Mouse (Mus musculus) small intestine, adult 2 months (tissue): Measurements from ENCODE around the gene Tmem52b.

ENCODE experiments used
- CTCF ChIP-seq: fragments of 200-500 bp; IDR thresholded peaks from 2 replicates; pipeline ENCODE4 v1.5.1; 2012; ENCODE audit warnings: low read depth, mild to moderate bottlenecking, control low read depth, inconsistent platforms, low read length, moderate library complexity, mixed read lengths; ENCODE audit not compliant: insufficient replicate concordance, insufficient read length; ENCODE audit errors: extremely low read depth
- POLR2A ChIP-seq: fragments of 200-500 bp; IDR thresholded peaks from 2 replicates; pipeline ENCODE4 v1.6.1; 2012; ENCODE audit warnings: low read depth, mild to moderate bottlenecking, control low read depth, inconsistent platforms, low read length, moderate library complexity

- TF ChIP-seq POLR2A (no peak), CTCF (no peak)
Observed at GRCm38 (mm10) chr6:129543709-129544606, 31.6 kb downstream of the Tmem52b start.
